Mouse (Mus musculus): ENCODE measurements around the gene Olfr822.
"Not testable (repeated sequence)": the region's sequence is repeated elsewhere in the genome, so short reads cannot be mapped to it uniquely, and the experiment has no call there.

- TF ChIP-seq POLR2A (IDR thresholded peaks at IDR 0.05; ENCODE audit: borderline replicate concordance, low read depth, low read length); CTCF (IDR thresholded peaks at IDR 0.05; ENCODE audit: low read depth, low read length): not testable (repeated sequence)
These were observed 45.0 kb downstream of the Olfr822 start for GRCm38 (mm10) chr10:130116045-130116444.
